Mouse (Mus musculus) adrenal gland, adult 18-20 months (tissue): ENCODE measurements around the gene Mettl7a2. TPM values are rescaled to one million over a fixed set of nuclear protein-coding genes. Genes with fewer than 3 reads are reported as not detected.
A peak's percentile ranks its signal among the peaks of the same experiment; 100 is the strongest.
"Not testable (repeated sequence)": the region's sequence is repeated elsewhere in the genome, so short reads cannot be mapped to it uniquely, and the experiment has no call there.

ENCODE experiments used
- DNase-seq, 2 experiments: peaks; one replicate each; pipeline ENCODE4 v3.0.0; 2021 to 2022; ENCODE audit warnings: low spot score in 2 of 2
- total RNA-seq, 2 experiments: library from RNA; stranded (reverse); gene quantifications; 1 replicate in 1 of 2; 2 replicates in 1 of 2; pipeline ENCODE4 v1.2.3; 2021

Mettl7a2 gene
- total RNA-seq, 2 experiments from 2014 or later, result 3.2 to 3.4 TPM

DNA sequence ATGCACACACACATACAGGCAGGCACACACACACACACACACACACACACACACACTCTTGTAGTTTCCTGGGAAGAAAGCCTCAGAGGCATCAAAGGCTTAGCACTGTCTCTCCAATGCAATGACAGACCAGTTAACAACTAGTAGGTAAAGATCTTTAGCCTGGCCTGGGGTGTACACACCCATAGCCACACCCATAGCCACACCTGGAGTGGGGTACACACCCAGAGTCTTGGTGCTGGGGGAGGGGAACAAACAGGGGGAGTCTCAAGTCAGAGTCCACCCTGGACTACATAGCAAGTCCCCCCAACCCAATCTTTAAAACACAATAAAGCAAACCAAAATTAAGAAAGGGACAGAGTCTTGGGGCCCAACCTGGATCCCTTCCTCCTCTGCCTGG is 15.7 kb upstream of the Mettl7a2 start:
- DNase-seq, result not testable (repeated sequence)

DNA sequence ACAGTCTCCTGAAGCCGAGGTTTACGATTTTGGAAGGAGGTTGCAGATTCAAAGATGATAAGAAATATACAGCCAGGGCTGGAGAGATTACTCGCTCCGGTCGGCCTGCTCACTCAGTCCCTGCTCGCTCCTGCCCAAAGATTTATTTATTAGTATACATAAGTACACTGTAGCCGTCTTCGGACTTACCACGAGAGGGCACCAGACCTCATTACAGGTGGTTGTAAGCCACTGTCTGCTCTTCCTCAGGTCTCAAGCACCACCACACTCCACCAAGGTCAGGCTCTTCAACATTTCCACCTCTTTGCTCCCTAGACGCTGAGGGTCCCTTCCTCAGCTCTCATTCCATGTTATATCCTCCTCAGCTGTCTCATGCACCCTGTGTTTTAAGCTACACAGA is 15.2 kb upstream of the Mettl7a2 start:
- DNase-seq, result peak; percentile 49 to 52

DNA sequence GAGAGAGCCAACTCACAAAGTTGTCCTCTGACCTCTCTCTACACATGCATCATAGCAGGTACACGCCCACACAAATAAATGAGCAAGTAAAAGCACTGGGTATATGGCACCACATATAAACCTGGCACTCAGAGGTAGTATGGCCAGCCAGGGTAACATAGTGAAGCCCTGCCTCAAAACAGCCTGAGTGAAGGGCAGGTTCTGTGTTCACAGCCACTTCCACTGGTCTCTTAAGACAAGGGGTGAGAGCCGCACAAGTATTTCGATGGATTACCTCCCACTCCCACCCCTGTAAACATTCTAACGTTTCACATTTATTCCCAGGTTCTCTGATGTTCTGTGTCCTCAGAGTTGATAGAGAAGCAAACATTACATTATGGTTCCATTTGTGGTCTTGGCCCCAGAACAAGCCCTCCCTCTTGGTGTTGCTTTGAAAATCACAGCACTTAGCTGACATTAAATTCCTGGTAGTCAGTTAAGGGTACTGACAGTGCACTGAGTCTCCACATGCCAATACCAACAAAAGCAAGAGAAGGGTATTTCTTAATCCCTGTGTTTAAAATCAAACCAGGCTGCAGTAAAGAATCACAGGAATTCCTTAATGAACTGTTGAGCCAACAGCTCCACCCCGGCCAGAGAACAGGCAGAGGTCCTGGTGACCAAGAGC is 11.6 kb upstream of the Mettl7a2 start:
- not testable (repeated sequence) for DNase-seq

DNA sequence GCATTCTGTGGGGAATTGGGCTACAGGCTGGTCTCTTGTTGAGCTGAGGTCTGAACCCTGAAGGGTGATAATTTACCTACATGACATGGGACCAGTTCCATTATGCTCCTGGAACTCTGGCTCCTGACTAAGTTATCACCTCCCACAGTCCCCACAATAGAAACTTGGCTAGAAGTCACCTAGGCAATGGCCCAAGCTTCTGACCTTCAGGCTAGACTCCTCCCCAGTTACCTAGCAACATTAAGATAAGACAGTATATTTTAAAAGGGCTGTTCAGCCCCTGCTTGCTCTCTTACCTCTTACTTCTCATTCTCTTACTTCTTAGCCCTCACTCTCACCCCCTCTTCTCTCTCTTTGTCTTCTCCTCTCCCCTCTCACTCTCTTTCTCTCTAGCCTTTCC is 7.5 kb upstream of the Mettl7a2 start:
- DNase-seq, result no peak

DNA sequence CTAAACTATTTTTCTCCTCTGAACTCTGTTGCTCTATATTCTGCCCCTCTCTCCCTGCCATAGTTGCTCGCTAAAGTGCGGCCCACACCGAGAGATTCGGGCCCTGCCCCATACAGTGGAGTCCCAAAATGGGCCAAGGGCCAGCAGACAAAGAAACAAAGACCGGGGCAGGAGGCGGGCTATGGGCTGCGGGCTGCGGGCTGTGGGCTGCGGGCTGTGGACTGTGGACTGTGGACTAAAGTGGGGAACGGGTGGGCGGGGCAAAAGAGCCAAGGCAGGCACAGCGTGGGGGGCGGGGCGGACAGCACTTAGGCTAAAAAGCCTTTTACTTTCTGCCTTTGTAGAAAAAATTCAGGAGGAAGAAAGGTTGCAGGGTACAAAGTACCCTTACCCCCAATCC is 6.2 kb upstream of the Mettl7a2 start:
- no peak for DNase-seq

DNA sequence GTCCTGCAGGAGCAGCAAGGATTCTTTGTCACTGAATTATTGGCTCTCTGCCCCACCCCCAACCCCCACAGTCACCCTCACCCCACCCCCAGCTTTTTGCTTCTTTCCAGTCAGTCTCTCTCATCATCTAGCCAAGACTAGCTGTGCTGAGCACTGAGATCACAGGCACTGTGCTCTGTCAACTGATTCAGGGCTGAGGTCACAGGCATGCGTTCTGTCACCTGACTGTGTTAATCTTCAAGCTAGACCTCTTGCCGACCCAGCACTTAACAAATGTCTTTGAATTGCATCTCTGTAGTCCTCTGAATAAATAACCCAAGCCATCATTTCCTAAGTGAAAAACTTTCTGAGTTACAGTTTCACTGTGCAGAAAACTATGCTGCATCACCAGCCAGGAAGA is 3.5 kb upstream of the Mettl7a2 start:
- DNase-seq, result no peak

DNA sequence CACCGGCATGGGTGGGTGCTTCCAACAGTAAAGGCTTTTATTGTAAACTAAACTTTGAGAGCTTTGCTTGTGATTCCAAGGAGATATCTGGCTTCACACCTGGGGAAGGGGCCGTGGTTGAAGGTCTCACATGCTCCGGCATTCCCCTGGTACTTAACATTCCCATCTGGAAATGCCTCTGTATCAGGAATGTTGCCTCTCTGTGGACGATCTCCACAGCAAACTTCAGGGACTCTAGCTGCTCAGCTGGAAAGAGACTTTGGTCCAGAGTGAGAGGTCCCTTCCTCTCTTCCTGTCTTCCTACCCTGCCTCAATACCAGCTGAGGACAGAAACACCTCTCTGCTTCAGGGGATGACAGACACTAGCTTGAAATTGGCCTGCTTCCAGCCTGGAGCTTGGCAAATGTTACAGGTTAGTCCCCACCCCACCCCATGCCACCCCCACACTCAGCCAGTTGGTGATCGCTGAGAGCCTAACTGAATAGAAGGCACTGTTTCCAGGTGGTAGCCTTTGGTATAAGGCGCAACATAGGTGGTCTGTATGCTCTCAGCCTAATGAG is 1.4 kb upstream of the Mettl7a2 start:
- DNase-seq, result no peak

DNA sequence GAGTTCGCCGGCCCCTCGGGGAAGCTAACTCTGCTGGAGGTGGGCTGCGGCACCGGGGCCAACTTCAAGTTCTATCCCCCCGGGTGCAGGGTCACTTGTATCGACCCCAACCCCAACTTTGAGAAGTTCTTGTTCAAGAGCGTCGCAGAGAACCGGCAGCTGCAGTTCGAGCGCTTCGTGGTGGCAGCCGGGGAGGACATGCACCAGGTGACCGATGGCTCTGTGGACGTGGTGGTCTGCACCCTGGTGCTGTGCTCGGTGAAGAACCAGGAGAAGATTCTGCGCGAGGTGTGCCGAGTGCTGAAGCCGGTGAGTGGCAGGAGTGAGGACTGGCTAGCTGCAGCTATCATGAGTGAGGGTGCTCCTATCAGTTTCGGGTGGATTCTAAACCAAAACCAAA is 399 bp downstream of the Mettl7a2 start:
- DNase-seq, result not testable (repeated sequence)

DNA sequence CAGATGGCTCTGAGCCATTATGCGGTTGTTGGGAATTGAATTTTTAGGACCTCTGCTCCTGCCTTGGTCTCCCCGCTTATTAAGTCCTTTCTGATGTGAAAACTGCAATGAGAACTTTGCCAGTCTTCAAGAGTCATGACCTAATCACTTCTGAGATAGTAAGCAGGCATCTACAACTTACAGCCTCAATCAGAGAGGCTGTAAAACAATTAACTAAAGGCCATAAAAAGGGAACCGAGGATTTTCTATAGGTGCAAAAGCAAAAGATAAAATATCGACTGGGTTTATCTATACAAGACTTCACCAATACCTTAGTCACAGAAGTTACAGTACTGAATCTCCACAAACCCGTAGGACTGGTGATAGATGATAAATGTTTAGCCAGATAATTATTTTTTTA is 2.9 kb downstream of the Mettl7a2 start:
- no peak for DNase-seq

DNA sequence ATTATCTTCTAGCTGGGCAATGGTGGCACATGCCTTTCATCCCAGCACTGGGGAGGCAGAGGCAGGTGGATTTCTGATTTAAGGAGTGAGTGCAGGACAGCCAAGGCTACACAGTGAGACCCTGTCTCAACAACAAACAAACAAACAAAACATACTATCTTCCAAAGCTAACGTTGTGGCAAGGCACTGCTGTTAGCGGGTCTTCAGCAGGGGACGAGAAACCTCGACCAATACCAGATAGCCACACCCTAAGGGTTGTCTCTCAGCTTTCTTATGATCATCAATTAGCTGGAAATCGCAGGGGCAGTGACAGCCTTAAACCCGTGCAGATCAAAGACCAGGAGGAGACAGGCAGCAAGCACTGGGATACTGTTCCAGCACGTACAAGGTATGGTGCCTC is 11.2 kb downstream of the Mettl7a2 start, which contains the start of gene Higd1c:
Higd1c (plus strand) TSS at position 301 of the 400 bp plus-strand sequence.
- DNase-seq, result no peak

DNA sequence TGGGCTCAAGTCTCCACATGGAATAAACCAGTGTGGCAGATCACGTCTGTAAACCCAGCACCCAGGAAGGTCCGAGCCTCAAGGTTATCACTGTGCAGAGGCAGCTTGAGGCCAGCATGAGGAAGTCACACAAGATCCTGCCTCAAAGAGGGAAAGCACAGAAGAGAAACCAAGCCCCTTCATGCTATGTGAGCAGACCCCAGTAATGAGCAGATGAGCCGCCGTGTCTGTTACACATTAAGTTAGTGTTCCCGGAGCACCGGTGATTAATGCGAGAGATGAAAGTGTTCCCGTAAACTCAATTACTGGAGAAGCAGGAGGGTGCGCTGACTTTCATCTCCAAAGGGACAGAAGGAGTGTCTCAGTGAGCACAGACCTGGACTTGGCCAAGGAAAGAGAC is 13.0 kb downstream of the Mettl7a2 start:
- not testable (repeated sequence) for DNase-seq

DNA sequence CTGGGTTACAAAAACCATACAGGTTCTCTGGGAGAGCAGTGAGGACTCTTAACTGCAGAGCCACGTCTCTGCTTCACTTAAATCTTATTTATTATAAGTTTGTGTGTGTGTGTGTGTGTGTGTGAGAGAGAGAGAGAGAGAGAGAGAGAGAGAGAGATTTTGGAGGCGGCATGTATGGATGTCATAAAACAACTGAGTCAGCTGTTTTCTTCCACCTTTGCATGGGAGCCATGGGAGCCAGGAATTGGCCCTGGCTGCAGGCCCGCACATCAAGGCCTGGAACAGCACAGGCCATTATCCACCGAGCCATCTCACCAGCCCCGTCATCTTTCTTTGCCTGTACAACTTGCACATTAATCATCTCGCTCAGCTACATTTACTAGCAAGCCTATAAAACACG is 14.1 kb downstream of the Mettl7a2 start:
- DNase-seq, result no peak

DNA sequence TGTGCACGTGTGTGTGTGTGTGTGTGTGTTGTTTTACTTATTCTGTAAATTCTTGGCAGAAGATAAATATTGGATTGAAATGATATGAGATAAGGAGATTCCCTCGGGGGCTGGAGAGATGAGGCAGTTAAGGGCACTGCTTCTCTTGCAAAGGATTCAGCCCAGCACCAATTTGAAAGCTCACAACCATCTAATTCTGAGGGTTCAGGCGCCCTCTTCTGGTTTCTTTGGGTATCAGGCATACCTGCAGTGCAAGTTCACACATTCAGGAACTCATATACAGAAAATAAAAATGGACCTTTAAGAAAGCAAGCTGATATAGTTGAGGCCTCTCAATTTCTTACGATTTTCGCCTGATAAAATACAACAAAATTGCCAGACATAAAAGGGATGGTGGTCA is 22.1 kb downstream of the Mettl7a2 start:
- DNase-seq, result peak; percentile 44 to 52

DNA sequence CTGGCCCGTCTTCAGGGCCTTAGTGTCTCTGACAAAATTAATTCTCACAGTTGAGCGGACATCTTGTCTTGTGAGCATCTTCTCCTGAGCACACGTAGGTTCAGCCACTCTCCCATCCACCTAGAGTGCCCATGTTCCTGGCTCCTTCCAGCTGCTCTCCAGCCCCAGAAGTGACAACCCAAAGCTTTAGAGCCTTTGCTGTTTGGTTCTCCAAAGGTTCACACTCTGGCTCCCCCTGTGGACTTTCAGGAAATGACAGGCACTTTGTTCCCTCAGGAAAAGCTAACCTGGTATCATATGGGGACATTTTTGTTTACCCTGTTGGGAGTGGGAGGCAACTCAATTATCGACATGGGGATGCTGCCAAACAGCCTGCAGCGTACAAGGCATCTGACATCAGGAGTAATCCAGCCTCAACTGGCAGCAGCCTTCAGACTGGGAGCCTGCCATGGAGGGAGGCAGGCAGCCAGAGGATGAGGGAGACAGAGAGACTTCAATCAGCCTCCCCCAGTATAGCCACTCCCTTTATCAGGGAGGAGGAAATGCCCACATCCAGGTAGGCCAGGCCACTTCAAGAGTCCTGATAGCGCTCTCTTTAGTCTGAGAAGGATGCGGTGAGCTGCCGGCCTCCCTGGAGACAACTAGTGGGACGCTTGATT is 25.0 kb downstream of the Mettl7a2 start:
- not testable (repeated sequence) for DNase-seq

DNA sequence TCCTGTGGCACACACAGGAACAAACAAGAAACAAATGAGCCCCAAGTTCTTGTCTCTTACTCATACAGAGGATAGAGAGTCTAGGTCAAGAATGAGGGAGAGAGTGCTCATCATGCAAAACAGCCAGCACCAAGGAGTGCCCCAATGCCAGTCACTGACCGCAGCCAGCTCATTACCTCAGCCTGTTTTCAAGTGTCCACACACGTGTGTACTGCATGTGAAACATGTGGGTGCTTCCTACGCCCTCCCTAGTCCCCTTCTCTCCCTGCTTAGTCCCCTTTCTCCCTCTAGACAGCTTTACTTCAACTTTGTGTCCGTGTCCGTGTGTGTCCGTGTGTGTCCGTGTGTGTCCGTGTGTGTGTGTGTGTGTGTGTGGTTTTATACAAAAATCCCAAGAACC is 26.7 kb downstream of the Mettl7a2 start:
- DNase-seq, result no peak

DNA sequence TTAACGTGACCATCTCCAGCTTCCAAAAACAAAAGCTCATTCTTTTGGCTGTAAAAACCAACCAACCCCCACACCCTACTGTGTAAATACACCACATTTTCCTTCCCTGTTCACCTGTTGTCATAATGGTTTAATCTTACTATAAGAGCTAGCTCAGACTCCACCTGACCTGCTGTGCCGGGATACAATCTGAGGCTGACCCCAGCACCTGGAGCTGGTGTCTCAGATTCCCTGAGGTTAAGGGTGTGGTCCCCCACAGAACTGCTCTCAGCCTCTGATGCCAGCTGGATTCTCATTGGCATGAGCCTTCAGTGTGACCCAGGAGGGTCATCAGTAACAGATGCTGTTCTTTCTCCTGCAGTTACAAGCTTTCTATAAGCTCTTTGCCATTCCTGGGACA is 27.1 kb downstream of the Mettl7a2 start:
- no peak for DNase-seq

DNA sequence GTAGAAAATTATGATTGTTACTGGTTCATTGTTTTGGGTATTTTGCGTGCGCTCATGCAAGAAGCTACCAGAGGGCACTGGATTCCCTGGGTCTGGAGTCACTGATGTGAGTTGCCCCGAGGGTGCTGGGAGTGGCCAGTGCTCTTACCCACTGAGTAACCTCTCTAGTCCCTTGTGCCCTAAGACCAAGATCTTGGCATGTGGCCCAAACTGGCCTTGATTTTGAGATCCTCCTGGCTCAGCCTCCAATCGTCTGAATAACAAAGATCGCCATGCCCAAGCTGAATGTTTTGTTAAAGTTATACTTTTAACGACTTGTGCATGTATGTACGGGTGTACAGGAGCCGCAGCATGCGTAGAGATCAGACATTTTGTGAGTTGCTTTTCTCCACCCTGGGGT is 32.7 kb downstream of the Mettl7a2 start:
- DNase-seq, result no peak

DNA sequence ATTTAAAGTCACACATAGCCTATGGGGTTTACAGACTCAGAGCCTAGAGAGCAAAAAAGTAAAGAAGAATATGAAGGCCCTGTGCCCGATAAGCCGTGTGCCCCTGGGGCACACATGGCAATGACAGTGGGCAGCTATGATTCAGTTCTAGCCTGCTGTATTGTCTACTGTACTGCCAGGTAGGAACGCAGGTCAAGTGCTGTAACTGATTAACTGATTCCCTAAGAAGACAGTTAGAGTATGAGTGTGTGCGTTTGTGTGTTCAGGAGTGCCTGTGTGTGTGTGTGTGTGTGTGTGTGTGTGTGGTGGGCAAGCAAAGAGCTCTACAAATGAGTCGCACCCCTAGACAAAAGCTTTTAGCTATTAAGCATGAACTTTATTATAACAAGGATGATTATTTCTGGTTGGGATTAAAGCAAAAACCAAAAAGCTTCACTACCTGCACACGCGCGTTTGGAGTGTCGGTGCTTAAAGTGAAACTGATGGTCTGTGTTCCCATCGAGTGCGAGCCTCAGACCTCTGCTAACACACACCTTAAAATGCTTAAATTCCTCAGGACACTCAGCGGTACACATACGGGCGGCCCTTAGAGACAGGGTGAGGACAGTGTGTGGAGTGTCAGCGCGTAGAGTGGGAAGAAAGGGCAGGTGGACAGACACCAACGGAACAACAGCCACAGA is 34.7 kb downstream of the Mettl7a2 start:
- DNase-seq, result no peak

DNA sequence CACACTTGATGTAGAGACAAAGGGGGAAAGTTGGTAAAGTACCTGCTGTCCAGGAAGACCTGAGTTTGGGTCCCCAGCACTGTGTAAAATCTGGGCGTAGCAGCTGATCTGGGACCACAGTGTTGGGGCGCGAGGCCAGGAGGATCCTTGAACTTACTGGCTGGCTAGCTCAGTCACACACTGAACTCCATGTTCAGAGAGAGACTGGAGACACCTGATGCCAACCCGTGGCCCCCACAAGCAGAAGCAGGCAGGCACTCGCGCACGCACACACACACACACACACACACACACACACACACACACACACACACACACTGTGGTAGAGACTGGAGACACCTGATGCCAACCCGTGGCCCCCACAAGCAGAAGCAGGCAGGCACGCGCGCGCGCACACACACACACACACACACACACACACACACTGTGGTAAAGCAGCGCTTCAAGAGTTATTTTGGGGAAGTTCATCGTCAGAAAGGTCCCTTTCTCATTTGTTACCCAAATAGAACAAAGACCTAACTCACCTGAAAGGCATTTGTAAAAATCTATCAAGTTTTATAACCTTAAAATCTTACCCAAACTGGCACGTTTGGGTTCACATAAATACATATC is 35.3 kb downstream of the Mettl7a2 start:
- no peak for DNase-seq

DNA sequence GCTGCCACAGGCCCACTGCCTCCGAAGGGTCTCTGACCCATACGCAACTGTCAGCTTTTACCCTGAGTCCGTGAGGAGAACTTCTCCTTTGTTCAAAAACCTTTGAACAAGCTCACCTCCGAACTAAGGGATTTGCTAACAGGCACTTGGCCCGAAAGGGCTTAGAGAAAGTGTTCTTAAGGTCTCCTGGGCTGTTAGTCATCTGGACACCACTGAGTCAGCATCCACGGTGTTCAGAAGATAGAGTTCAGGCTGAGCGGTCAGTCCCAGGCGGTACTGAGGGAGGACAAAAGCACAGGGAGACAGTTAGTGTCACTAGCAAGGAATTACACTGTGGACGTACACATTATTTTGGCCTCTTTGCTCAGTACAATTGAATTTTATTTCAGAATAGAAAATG is 35.9 kb downstream of the Mettl7a2 start:
- no peak for DNase-seq

DNA sequence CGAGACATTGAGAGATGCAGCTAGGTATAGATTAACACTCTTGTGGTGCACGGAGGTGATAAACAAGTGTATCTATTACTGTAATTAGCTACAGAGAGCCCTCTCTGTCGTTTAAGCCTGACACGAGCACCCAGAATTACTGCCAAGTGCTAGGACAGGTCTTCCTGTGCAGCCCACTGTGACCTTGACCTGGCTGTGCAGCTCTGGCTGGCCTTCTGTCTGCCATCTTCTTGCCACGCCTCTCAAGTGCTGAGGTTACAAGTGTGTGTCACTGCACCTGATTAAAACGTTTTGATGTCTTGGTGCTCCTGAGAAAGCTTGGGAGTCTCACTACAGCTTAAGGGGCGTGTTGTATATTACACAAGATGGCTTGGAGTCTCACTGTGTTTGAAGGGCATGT is 38.1 kb downstream of the Mettl7a2 start:
- no peak for DNase-seq

DNA sequence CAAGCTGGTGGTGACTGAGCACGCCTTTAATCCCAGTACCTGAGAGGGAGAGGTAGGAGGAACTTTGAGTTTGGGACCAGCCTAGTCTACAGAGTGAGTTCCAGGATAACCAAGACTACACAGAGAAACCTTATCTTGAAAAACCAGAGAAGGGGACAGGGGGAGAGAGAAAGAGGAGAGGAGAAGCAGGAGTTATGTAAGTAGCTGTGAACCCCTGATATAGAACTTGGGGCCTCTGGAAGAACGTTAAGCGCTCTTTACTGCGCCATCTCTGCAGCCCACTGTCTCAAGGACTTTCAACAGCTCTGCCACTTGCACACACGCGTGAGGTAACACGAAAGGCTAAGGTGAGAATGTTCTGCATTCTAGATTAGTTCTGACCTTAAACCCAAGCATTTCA is 38.6 kb downstream of the Mettl7a2 start:
- no peak for DNase-seq
